Mouse (Mus musculus): ENCODE measurements around the gene Vdac1.

Gene Vdac1

GRCm38 (mm10) chr11:52360471-52361277 lies at the start of gene Vdac1:
TSS of gene Vdac1 (plus strand) at chr11:52360860.
- in situ Hi-C loops (cut with MboI, MseI), result no loop called here

DNA sequence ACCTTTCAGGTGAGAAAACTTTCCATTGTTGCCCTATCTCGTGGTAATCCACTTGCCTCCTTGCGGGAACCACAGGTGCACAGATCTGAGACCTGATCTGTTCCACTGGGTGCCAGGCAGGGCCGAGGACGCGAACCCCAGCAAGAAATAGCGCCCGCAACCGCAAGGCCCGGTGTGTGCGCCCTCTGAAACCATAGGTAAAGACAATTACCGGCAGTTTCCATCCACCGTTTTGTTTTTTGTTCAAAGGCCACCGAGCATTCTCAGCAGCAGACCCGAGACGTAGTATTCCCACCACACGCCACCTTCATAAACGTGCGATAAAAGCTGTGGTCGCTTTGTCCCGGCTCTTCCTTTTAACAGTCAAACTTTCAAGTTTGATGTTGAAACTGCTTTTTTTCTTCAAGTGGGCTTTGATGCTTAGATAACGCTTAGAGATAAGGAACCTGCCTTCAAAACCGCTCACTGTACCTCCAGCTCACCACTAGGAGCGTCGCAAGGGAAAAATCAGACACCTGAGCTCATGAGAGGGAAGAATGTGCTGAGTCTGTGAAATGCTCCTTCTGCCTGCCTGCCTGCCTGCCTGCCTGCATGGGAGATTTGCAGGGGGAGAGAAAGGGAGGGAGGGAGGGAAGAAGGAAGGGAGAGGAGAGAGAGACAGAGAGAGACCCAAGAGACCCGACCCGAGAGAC lies 46.4 kb upstream of the Vdac1 start:
- in situ Hi-C loops (cut with MboI, MseI), result no loop called here

GRCm38 (mm10) chr11:52318445-52318844 lies 42.2 kb upstream of the Vdac1 start:
- in situ Hi-C loops (cut with MboI, MseI), result no loop called here

- in situ Hi-C loops (cut with MboI, MseI), result no loop called here
Measured at GRCm38 (mm10) chr11:52319664-52320063, 41.0 kb upstream of the Vdac1 start.

GRCm38 (mm10) chr11:52320529-52320928 lies 40.1 kb upstream of the Vdac1 start:
- in situ Hi-C loops (cut with MboI, MseI), result no loop called here

DNA sequence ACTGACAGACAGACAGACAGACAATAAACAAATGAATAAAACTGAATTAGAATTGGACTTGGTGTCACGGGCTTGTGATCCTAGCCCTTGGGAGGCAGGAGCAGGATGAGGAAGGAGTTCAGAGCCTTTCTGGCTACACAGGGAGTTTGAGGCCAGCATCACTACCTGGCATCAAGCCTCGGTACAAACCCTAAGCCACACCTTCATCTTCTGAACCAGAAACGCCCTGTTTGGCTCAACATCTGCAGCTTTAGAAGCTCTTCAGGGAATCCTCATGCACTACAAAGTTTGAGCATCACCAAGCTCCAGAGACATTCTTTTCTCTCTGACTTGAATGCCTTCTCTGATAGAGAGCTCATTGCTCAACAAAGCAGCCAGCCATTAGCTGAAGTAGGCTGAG lies 39.1 kb upstream of the Vdac1 start:
- in situ Hi-C loops (cut with MboI, MseI), result no loop called here

GRCm38 (mm10) chr11:52324442-52325367 lies 36.0 kb upstream of the Vdac1 start:
- in situ Hi-C loops (cut with MboI, MseI), result no loop called here

DNA sequence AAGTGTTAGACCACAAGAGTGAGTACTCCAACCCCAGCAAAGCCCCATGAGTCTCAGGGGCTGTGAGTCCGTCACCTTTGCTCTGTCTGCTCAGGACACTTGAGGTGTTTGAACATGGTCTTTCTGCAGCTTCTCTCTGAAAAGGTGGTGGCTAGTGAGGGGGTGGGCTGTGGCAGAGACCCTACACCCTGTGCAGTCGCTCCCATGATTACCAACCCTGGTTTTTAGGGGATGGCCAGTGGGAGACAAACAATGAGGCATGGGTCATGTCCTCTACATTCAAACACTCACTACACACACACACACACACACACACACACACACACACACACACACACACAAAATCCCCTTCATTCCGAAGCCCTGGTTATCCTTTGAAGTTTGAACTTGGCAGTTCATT lies 33.3 kb upstream of the Vdac1 start:
- in situ Hi-C loops (cut with MboI, MseI), result no loop called here

GRCm38 (mm10) chr11:52332421-52333118 lies 28.1 kb upstream of the Vdac1 start:
- in situ Hi-C loops (cut with MboI, MseI), result no loop called here

GRCm38 (mm10) chr11:52333616-52334015 lies 27.0 kb upstream of the Vdac1 start:
- in situ Hi-C loops (cut with MboI, MseI), result no loop called here

GRCm38 (mm10) chr11:52335263-52335662 lies 25.4 kb upstream of the Vdac1 start:
- in situ Hi-C loops (cut with MboI, MseI), result loop anchor here in 1 of 2 experiments (5.0 kb wide), 1 partner anchor 73 kb away; no protein-coding TSS in a partner anchor

GRCm38 (mm10) chr11:52335924-52336323 lies 24.7 kb upstream of the Vdac1 start:
- in situ Hi-C loops (cut with MboI, MseI), result loop anchor here in 1 of 2 experiments (5.0 kb wide), 1 partner anchor 74 kb away; no protein-coding TSS in a partner anchor

DNA sequence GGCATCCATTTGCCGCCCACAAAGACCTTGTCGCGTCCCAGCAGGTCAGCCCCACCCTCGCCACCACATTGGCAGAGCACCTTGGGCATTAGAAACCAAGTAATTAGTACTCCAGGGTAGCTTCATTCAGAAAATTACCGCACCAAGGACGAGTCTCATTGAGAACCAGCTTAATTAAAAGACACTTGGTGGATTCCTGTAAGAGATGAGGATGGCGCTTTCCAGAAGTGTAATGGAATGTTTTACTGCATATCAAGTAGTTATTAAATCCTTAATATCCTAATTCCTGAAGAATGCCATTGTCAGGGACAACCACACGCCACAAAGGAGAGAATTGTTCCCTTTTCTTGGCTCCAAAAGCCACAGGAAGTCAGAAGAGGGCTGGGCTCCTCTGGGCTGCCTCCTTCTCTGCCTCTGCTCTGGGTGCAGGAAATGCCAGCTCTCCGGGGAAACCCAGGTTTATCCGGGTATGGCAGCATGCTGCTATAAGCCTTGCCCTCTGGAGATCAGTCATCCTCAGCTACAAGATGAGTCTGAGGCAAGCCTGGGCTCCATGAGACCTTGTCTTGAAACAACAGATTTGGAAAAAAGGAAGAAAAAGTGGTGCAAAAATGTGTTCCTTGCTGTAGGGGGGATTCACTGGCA lies 22.9 kb upstream of the Vdac1 start:
- in situ Hi-C loops (cut with MboI, MseI), result loop anchor here in 1 of 2 experiments (5.0 kb wide), 1 partner anchor 75 kb away; no protein-coding TSS in a partner anchor

DNA sequence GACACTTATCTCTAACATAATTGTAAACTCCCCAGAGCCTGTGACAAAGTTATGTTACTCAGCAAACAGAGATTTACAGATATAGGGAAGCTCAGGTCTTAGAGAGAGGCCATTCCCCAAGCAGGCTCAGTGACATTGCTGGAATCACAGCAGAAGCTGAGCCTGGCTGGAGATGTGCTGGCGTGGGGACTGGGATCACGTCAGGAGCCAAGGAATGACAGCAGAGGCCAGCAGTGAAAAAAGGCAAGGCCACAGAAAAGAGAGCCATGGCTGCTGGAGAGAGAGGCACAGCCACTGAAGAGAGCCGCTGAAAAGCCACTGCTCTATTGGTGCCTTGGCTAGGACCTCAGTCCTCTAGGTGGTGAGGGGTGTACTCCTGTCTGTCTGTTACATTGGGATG lies 22.3 kb upstream of the Vdac1 start:
- in situ Hi-C loops (cut with MboI, MseI), result loop anchor here in 1 of 2 experiments (5.0 kb wide), 1 partner anchor 76 kb away; no protein-coding TSS in a partner anchor

DNA sequence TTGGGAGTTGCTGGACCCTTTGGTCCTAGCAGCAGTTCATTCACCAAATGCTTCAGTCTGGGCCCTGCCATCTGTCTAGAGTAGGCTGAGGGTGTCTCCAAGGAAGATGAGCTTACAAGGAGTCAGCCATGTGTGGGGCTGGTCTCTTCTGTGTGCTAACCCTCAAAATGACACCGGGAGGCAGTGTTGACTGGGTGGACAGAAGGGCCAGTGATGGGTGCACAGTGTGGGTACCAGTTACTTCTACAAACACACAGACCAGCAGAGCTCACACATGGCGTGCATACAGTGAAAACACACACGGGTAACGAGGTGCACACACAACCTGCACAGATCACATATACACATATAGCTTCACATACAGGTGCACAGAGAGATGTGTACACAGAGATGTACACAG lies 21.6 kb upstream of the Vdac1 start:
- in situ Hi-C loops (cut with MboI, MseI), result loop anchor here in 1 of 2 experiments (5.0 kb wide), 1 partner anchor 77 kb away; no protein-coding TSS in a partner anchor

DNA sequence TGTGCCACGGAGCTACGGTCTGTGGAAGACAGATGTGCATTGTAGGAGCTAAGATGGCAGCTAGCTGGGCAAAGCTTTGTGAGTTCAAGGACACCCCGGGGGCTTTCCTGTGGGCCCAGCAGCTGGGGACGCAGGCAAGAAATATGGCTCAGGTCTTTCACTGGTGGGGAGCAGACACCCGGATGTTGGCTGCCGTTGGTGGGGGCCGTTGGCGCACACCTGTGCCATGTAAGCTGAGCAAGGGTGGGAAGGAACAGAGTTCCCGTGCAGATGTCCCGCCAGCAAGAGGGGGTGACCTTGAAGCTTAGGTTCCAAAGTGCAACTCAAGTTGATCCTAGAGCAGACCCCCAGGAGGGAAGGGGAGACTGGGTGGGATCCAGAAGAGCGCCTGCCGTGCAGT lies 21.1 kb upstream of the Vdac1 start:
- in situ Hi-C loops (cut with MboI, MseI), result loop anchor here in 1 of 2 experiments (5.0 kb wide), 1 partner anchor 77 kb away; no protein-coding TSS in a partner anchor

GRCm38 (mm10) chr11:52340123-52340864 lies 20.4 kb upstream of the Vdac1 start:
- in situ Hi-C loops (cut with MboI, MseI), result loop anchor here in 1 of 2 experiments (5.0 kb wide), 1 partner anchor 78 kb away; no protein-coding TSS in a partner anchor

DNA sequence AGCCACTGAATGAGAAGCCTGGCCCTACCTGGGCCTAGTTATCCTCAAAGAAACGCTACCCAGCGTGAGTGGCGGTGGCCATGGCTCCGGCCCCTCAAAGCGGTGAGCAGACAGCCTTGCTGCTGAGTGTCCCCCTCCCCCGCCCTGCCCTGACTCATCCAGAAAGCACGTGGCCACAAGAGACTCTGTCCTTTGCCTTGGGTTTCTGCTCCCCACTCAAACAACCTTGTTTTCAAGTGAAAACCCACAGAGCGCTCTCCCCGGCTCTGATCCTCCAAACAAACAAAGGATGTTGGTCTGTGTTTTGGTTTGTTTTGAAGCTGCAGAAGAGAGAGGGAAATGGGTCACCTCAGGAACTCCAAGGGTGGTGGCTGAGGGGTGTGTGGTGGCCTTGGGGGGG lies 19.7 kb upstream of the Vdac1 start:
- in situ Hi-C loops (cut with MboI, MseI), result loop anchor here in 1 of 2 experiments (5.0 kb wide), 1 partner anchor 79 kb away; no protein-coding TSS in a partner anchor

DNA sequence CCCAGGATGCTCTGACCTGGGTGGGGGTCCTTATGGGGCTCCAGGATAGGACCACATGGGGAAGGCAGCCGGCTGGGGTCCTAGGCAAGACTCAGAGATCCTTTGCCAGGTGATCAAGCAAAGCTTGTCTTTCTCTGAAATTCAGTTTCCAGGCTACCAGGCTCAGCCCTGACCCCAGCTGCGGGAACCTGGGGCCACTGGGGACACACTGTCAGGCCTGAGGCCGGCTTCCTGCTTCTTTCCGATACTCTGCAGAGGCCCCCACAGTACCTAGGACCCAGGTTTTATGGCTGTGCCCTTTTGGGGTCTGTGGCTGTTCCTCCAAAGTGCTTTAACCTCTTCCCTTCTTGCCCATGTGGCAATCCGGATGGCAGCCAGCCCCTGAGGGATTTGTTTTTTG lies 19.2 kb upstream of the Vdac1 start:
- in situ Hi-C loops (cut with MboI, MseI), result loop anchor here in 1 of 2 experiments (5.0 kb wide), 1 partner anchor 79 kb away; no protein-coding TSS in a partner anchor
